Mouse (Mus musculus): Measurements from ENCODE around the gene 4933402J07Rik.
A peak's percentile ranks its signal among the peaks of the same experiment; 100 is the strongest.

4933402J07Rik gene

GRCm38 (mm10) chr8:87563553-87563952 is at the start of gene 4933402J07Rik:
4933402J07Rik (plus strand) TSS chr8:87563853.
- no peak for DNase-seq (ENCODE audit: low read depth, low spot score)

GRCm38 (mm10) chr8:87517132-87517531 is 46.5 kb upstream of the 4933402J07Rik start:
- no peak for DNase-seq (ENCODE audit: low read depth, low spot score)

- no peak for DNase-seq (ENCODE audit: low read depth, low spot score)
Observed at GRCm38 (mm10) chr8:87525006-87525405, 38.6 kb upstream of the 4933402J07Rik start.

- DNase-seq (ENCODE audit: low read depth, low spot score), result no peak
Observed at GRCm38 (mm10) chr8:87531176-87531575, 32.5 kb upstream of the 4933402J07Rik start.

GRCm38 (mm10) chr8:87533476-87533875 is 30.2 kb upstream of the 4933402J07Rik start:
- DNase-seq (ENCODE audit: low read depth, low spot score), result no peak

- DNase-seq (ENCODE audit: low read depth, low spot score), result no peak
Observed at GRCm38 (mm10) chr8:87534846-87535245, 28.8 kb upstream of the 4933402J07Rik start.

- peak; percentile 66 for DNase-seq (ENCODE audit: low read depth, low spot score)
Observed at GRCm38 (mm10) chr8:87536615-87537329, 26.9 kb upstream of the 4933402J07Rik start.

GRCm38 (mm10) chr8:87539829-87540394 is 23.7 kb upstream of the 4933402J07Rik start:
- no peak for DNase-seq (ENCODE audit: low read depth, low spot score)

GRCm38 (mm10) chr8:87549881-87550280 is 13.8 kb upstream of the 4933402J07Rik start:
- no peak for DNase-seq (ENCODE audit: low read depth, low spot score)

GRCm38 (mm10) chr8:87552801-87553200 is 10.9 kb upstream of the 4933402J07Rik start:
- DNase-seq (ENCODE audit: low read depth, low spot score), result no peak

GRCm38 (mm10) chr8:87560801-87561200 is 2.9 kb upstream of the 4933402J07Rik start:
- DNase-seq (ENCODE audit: low read depth, low spot score), result no peak

- DNase-seq (ENCODE audit: low read depth, low spot score), result no peak
Observed at GRCm38 (mm10) chr8:87569203-87569602, 5.5 kb downstream of the 4933402J07Rik start.

GRCm38 (mm10) chr8:87569706-87570563 is 6.3 kb downstream of the 4933402J07Rik start:
- DNase-seq (ENCODE audit: low read depth, low spot score), result no peak

GRCm38 (mm10) chr8:87570564-87570855 is 6.9 kb downstream of the 4933402J07Rik start:
- no peak for DNase-seq (ENCODE audit: low read depth, low spot score)

GRCm38 (mm10) chr8:87570880-87571279 is 7.2 kb downstream of the 4933402J07Rik start:
- DNase-seq (ENCODE audit: low read depth, low spot score), result no peak

- peak; percentile 65 for DNase-seq (ENCODE audit: low read depth, low spot score)
Observed at GRCm38 (mm10) chr8:87594272-87594671, 30.6 kb downstream of the 4933402J07Rik start.

- no peak for DNase-seq (ENCODE audit: low read depth, low spot score)
Observed at GRCm38 (mm10) chr8:87602731-87603130, 39.1 kb downstream of the 4933402J07Rik start.

GRCm38 (mm10) chr8:87609110-87609509 is 45.5 kb downstream of the 4933402J07Rik start:
- DNase-seq (ENCODE audit: low read depth, low spot score), result no peak

GRCm38 (mm10) chr8:87609651-87610192 is 46.1 kb downstream of the 4933402J07Rik start:
- DNase-seq (ENCODE audit: low read depth, low spot score), result no peak

- DNase-seq (ENCODE audit: low read depth, low spot score), result peak; percentile 9
Observed at GRCm38 (mm10) chr8:87613701-87614100, 50.0 kb downstream of the 4933402J07Rik start.

- no peak for DNase-seq (ENCODE audit: low read depth, low spot score)
Observed at GRCm38 (mm10) chr8:87619118-87619517, 55.5 kb downstream of the 4933402J07Rik start.

- no peak for DNase-seq (ENCODE audit: low read depth, low spot score)
Observed at GRCm38 (mm10) chr8:87619529-87619928, 55.9 kb downstream of the 4933402J07Rik start.
